Mouse (Mus musculus): ENCODE results near the gene Nr2c1.

The Nr2c1 gene

DNA sequence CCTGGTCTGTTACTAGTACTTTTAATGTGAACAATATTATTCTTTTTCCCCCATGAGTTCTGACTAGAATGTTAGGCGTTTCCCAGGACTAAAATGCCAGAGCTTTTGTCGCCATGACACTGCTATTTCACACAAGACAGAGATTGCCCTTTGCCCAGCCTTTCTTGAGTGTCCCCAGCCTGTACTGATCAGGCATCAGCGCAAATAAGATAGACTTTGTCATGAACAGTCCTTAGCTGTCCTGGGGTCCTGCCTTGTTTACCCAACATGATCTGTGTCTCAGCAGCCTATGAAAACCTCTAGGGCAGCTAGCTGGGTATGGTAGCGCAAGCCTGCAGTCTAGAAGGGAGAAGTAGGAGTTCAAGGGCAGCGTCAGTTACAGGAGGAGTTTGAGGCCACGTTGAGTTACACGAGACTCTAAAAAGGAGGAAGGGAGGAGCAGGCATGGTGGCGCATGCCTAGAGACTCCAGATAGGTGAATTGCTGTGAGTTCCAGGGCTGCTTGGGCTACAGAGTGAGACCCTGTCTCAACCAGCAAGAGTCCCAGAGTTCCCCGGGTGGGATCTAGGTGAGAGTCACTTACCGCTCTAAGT is 8.8 kb upstream of the Nr2c1 start:
- no peak for DNase-seq (ENCODE audit: low spot score in 2 of 2)

DNA sequence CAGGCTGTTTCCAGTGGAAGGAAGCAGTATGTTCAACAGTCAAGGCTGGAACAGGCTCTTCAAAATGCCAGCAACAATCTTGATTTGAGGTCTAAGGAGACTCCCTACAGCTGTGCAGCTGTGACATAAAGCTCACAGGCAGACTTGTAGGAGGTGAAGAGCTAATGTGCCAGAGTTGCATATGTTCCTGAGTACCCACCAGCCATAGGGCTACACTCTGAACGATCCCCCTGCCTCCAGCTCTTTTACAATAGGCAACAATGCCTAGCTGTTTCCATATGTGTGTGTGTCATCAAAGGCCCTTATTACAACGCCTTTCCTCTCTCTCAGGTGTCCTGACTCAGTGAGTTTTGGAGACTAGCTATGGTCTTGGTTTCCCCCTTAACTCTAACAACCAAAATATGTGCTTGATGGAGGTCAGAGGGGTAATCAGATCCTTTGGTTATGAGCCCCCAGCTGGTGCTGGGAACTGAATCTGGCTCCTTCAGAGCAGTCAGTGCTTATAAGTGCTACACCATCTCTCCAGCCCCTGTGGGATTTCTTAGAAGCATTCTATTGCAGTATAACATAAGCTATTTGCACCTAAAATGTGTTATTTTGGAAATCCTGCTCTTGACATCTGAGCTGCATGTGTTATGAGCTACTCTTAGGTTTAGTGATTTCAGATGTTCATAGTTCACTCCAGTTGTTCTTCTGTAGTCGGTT is 7.4 kb upstream of the Nr2c1 start:
- DNase-seq (ENCODE audit: low spot score in 2 of 2) = no peak

DNA sequence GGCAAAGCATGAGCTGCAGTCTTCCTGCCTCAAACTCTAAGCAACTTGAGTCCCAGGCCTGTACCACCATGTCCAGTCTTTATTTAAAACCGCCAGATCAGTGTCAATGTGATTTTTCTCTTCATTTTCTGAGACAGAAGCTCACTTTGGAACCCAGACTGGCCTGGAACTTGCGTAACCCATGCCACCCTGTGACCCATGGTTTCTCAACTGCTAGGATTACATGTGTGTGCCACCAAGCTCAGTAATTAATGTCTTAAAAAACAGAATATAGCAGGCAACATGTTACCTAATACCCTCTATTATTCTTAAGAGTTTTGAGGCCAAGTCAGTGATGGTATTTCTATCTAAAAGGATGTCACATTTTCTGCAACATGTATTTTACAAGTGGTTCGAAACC is 5.4 kb upstream of the Nr2c1 start:
- DNase-seq (ENCODE audit: low spot score in 2 of 2) = no peak

GRCm38 (mm10) chr10:94144581-94144980 is 3.2 kb upstream of the Nr2c1 start:
- DNase-seq (ENCODE audit: low spot score in 2 of 2) = no peak

DNA sequence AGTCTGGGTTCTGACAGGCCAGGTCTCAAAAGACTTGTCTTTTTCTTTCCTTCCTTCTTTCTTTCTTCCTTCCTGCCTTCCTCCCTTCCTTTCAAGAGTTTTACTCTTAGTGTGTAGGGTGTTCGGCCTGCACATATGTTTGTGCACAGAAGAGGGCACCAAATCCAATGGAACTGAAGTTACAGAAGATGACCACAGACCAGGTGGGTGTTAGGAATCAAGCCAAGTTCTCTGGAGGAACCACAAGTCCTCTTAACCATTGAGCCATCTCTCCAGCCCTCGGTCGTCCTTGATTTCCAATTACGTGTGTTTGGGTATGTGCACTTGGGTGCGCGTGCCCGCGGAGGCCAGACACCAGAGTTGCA is 450 bp upstream of the Nr2c1 start:
- DNase-seq (ENCODE audit: low spot score in 2 of 2) = no peak

GRCm38 (mm10) chr10:94151488-94151887 is 3.7 kb downstream of the Nr2c1 start:
- no peak for DNase-seq (ENCODE audit: low spot score in 2 of 2)

- no peak for DNase-seq (ENCODE audit: low spot score in 2 of 2)
These were observed 6.0 kb downstream of the Nr2c1 start for GRCm38 (mm10) chr10:94153841-94154240.

DNA sequence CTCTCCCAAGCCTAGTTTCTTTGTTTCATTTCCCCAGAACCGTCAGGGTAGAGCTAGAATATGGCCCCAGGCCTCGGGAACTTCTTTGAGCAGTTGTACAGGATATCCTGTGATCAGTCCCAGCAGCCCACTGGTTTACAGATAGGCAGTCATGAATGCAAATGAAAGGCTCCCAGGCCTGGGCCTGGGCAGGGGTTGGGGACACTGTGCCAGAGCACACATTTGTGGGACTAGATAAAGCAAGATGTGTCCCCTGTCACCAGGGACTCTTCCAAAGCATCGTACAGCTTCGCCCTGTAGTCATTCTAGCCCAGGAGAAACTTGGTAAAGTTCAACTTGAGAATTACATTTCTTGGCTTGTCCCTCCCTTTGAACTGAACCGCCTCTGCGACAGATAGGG is 11.1 kb downstream of the Nr2c1 start:
- no peak for DNase-seq (ENCODE audit: low spot score in 2 of 2)

- no peak for DNase-seq (ENCODE audit: low spot score in 2 of 2)
These were observed 11.6 kb downstream of the Nr2c1 start for GRCm38 (mm10) chr10:94159406-94159805.

GRCm38 (mm10) chr10:94161051-94161765 is 13.4 kb downstream of the Nr2c1 start:
- no peak for DNase-seq (ENCODE audit: low spot score in 2 of 2)

DNA sequence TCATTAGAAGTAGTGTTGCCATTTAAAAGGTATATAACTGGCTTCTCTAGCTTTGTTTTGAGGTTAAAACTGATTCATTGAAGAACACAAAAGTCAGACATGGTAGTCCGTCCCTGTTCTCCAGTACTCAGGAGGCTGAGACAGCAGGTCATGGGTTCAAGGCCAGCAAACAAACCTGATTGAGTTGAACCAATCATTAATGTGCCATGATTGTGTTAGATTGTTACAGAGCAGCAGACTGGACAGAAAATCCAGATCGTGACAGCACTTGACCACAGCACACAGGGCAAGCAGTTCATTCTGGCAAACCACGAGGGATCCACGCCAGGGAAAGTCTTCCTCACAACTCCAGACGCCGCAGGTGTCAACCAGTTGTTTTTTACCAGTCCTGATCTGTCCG is 14.2 kb downstream of the Nr2c1 start:
- no peak for DNase-seq (ENCODE audit: low spot score in 2 of 2)

DNA sequence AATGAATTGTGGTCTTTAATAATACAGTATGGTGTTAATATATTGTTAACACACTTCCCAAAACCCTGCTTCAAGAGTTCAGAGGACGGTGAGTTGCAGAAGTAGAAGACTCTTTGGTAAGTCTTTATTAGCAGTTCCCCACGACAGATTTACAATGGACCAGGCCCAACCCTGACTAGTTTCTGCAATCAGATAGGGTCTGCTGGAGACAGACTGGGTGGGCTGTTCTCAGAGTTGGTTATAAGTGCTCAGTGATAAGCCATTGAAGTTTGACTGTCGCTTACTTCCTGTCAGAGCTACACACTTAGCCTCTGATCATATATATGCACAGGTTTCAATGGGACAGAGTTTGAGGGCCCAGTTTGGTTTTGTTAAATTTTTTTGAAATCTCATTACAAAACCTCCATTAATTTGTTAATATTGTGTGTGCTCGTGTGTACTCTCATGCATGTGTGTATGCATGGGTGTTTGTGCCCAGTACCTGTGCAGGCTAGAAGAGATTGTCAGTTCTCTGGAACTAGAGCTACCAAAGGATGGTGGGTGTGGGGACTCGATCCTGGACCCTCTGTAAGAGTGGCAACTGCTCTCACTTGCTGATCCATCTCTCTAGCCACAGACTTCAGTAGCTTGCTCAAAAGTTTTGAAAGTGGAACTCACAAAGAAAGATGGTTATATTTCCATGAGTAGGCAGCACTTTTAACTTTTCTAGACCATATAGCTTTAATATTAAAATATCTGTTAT is 16.5 kb downstream of the Nr2c1 start:
- no peak for DNase-seq (ENCODE audit: low spot score in 2 of 2)

- DNase-seq (ENCODE audit: low spot score in 2 of 2) = no peak
These were observed 17.6 kb downstream of the Nr2c1 start for GRCm38 (mm10) chr10:94165426-94165825.

DNA sequence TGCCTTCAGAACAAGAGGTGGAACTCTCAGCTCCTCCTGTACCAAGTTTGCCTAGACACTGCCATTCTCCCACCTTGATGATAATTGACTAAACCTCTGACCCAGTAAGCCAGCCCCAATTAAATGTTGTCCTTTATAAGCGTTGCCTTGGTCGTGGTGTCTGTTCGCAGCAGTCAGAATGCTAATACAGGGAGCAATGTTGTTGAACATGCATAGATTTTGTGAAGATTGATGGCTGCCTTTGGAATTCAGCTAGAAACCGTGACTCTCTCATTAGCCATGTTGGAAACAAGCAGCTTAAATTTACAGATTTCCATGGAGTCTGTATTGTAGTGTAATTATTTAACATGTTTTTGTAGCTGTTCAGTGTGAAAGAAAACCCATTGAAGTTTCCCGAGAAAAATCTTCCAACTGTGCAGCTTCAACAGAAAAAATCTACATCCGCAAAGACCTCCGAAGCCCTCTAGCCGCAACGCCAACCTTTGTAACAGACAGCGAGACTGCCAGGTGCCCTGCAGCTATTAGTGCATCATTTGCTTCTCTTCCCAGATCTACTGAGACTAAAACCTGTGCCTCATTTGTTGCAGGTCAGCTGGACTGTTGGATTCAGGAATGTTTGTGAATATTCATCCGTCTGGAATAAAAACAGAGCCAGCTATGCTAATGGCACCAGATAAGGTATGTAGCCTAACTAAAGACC is 19.4 kb downstream of the Nr2c1 start:
- DNase-seq (ENCODE audit: low spot score in 2 of 2) = no peak

GRCm38 (mm10) chr10:94171440-94172130 is 23.8 kb downstream of the Nr2c1 start:
- no peak for DNase-seq (ENCODE audit: low spot score in 2 of 2)

DNA sequence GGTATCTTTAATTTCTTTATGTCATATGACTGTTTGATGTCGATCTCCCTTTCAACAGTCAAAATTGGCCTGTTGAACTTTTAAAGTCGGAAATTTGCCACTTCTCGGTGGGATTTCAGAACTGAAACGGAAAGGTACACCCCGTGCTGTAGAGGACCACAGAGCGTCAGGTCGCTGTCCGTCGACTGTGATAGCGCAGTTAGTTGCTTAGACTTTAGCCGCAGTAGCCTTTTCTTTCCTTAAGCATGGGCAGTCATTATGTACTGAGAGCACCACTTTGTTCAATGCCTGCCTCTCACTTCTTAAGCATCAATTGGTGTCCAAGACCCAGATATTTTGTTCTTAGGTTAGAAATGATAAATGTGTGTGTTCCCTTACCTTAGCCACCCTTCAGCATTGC is 24.3 kb downstream of the Nr2c1 start:
- no peak for DNase-seq (ENCODE audit: low spot score in 2 of 2)

- DNase-seq (ENCODE audit: low spot score in 2 of 2) = no peak
These were observed 24.9 kb downstream of the Nr2c1 start for GRCm38 (mm10) chr10:94172706-94173105.

GRCm38 (mm10) chr10:94174652-94175051 is 26.8 kb downstream of the Nr2c1 start:
- no peak for DNase-seq (ENCODE audit: low spot score in 2 of 2)

DNA sequence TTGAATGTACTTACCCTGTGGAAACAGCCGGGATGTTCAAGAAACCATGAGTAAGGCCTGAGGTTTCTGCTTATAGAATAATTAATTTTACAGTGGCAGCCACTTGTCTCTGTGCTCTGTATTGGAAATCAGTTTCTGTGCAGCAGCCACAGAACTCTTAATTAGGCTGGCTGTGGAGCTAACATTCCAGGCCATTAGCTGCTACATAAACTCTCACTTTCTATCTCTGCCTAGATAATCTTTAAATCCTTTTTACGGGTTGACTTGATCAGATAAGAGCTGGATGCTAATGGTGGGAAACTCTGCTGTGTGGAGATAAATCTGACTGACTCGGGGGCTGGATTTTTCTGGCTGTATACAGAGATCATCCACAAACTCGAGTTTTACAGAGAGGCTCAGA is 35.4 kb downstream of the Nr2c1 start:
- DNase-seq (ENCODE audit: low spot score in 2 of 2) = no peak

- DNase-seq (ENCODE audit: low spot score in 2 of 2) = peak; percentile 91 to 93
These were observed 50.9 kb downstream of the Nr2c1 start, which contains the start of gene Ndufa12 for GRCm38 (mm10) chr10:94198482-94199405. Gene Ndufa12 (plus strand): TSS chr10:94198720.
